Mouse (Mus musculus) G1E (cell line): Measurements from ENCODE around the gene Dnase2a.

ENCODE experiments used
- CTCF ChIP-seq: IDR thresholded peaks from 2 replicates; pipeline ENCODE4 v1.5.1; 2012; ENCODE audit warnings: low read depth, low read length, inconsistent platforms, mixed read lengths
- GATA1 ChIP-seq: IDR thresholded peaks from 2 replicates; pipeline ENCODE4 v1.6.1; 2012; ENCODE audit warnings: borderline replicate concordance, low read length, inconsistent platforms, mixed read lengths
- GATA2 ChIP-seq: IDR thresholded peaks from 2 replicates; pipeline ENCODE4 v1.6.1; 2012; ENCODE audit warnings: low read depth, low read length, inconsistent platforms, borderline replicate concordance
- POLR2AphosphoS5 ChIP-seq: IDR thresholded peaks from 2 replicates; pipeline ENCODE4 v1.6.1; 2012; ENCODE audit warnings: low read depth, low read length, inconsistent platforms; ENCODE audit not compliant: insufficient replicate concordance
- TAL1 ChIP-seq: conservative IDR thresholded peaks from 2 replicates; pipeline ENCODE4 v1.6.1; 2012; ENCODE audit warnings: low read depth, low read length, inconsistent platforms, mixed read lengths

- TF ChIP-seq CTCF (no peak), GATA2 (no peak), GATA1 (no peak), POLR2AphosphoS5 (no peak), TAL1 (no peak)
Measured at GRCm38 (mm10) chr8:84945633-84946527, 37.5 kb downstream of the Dnase2a start.
